Mouse (Mus musculus) olfactory bulb, adult 2 months (tissue): Measurements from ENCODE around the gene Klk13. TPM values are rescaled to one million over a fixed set of nuclear protein-coding genes. Genes with fewer than 3 reads are reported as not detected.

ENCODE experiments used
- H3K27ac ChIP-seq: fragments of 200-500 bp; 2 replicates; pipeline ENCODE4 v1.5.1; 2012; ENCODE audit warnings: low read depth, low read length; ENCODE audit not compliant: insufficient read depth
- H3K4me1 ChIP-seq: fragments of 200-500 bp; 2 replicates; pipeline ENCODE4 v1.6.1; 2012; ENCODE audit warnings: low read length; ENCODE audit not compliant: control insufficient read depth, insufficient read depth
- H3K4me3 ChIP-seq: fragments of 200-500 bp; 2 replicates; pipeline ENCODE4 v1.5.1; 2012; ENCODE audit warnings: mild to moderate bottlenecking, low read depth, low read length, moderate library complexity; ENCODE audit not compliant: insufficient read depth
- CTCF ChIP-seq: fragments of 200-500 bp; IDR thresholded peaks from 2 replicates; pipeline ENCODE4 v1.5.1; 2012; ENCODE audit warnings: low read depth, mild to moderate bottlenecking, low read length, moderate library complexity; ENCODE audit not compliant: insufficient read depth
- POLR2A ChIP-seq: fragments of 200-500 bp; IDR thresholded peaks from 2 replicates; pipeline ENCODE4 v1.6.1; 2012; ENCODE audit warnings: mild to moderate bottlenecking, low read depth, low read length, moderate library complexity; ENCODE audit not compliant: insufficient read depth
- whole genome bisulfite sequencing: fragments of 180-500 bp; shearing (Covaris S2); methylation state at CpG from one replicate; pipeline ENCODE4 v1.1.7; 2018; 5-methylcytosine and 5-hydroxymethylcytosine counted together
- polyA plus RNA-seq: library from polyadenylated mRNA; stranded (reverse); fragments of >200 nt; gene quantifications from 2 replicates; pipeline ENCODE4 v1.2.4, GENCODE M21; 2012; ENCODE audit warnings: low replicate concordance; ENCODE audit not compliant: missing spikeins, insufficient read depth, insufficient read length

Gene Klk13
- polyA plus RNA-seq, 1 experiment = not detected

DNA sequence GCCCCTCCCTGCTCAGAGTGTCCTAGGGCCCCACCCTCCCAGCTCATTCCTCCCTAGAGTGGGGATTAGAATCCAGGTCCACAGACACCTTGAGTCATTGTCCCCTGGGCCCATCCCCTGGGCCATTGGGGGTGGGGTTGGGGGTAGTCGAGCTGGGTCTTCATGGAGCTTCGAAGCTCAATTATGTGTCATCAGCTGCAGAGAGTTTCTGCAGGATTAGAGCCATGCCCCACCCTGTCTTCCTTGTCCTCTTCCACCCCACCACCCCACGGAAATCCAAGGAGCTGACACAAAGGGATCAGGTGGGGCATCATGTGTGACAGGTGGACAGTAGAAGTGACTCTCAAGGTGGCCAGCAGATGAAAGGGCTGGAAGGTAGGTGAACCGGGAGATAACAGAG lies 56.2 kb downstream of the Klk13 start, which contains the start of gene Klk12:
Gene Klk12, plus strand, starts transcription at position 301 of the 400 bp plus-strand sequence.
- H3K4me3 ChIP-seq = no peak within 1 kb of the TSS
- WGBS = 81% methylated on average over 4 of the region's 4 CpGs
- TF ChIP-seq POLR2A (no peak), CTCF (no peak)
- no peaks in the 10 kb centered on the region for H3K4me1 ChIP-seq
- H3K27ac ChIP-seq = no peak within 1 kb of the TSS

DNA sequence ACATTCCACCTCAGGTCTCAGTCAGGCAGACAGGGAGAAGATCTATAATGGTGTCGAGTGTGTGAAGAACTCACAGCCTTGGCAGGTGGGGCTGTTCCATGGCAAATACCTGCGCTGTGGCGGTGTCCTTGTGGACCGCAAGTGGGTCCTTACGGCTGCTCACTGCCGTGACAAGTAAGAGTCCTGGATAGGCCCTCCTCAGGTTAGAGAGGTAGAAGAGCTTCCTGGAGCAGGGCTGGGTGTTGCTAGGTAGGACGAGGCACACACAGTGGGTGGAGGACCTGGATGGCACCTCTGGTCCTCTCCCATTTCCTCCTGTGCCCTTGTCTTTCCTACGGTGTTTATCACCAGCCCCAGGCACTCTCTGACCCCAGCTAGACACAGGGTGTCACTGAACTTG lies 57.3 kb downstream of the Klk13 start:
- Histone ChIP-seq H3K4me1 (no peaks in the 10 kb centered on the region), H3K4me3 (no peak overlapping the region), H3K27ac (no peak overlapping the region)
- WGBS = 93% methylated on average over 8 of the region's 8 CpGs
- TF ChIP-seq CTCF (no peak), POLR2A (no peak)

DNA sequence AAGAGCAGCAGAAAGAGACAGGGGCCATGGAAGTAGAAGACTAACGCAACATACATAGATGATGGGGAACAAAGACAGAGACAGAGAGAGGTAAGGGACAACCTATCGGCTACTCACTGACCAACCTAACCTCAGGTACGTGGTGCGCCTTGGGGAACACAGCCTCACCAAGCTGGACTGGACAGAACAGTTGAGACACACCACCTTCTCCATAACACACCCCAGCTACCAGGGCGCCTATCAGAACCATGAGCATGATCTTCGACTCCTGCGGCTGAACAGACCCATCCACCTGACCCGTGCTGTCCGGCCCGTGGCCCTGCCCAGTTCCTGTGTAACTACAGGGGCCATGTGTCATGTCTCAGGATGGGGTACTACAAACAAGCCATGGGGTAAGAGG lies 58.3 kb downstream of the Klk13 start:
- Histone ChIP-seq H3K27ac (no peak overlapping the region), H3K4me1 (no peaks in the 10 kb centered on the region), H3K4me3 (no peak overlapping the region)
- WGBS = 96% methylated on average over 10 of the region's 10 CpGs
- no peak for TF ChIP-seq CTCF
- TF ChIP-seq POLR2A = no peak

DNA sequence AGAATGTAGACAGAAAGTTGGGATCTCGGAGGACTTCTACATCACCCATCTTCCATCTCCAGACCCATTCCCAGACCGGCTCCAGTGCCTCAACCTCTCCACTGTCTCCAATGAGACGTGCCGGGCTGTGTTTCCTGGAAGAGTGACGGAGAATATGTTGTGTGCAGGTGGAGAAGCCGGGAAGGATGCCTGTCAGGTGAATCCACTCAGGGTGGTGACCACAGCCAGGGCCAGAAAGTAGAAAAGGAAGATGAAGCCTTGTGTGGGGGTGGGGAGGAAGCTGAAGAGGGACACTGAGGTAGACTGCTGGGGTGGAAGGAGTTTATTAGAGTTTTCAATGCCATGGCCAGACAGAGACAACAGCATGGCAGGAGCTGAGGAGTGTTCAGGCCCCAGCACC lies 59.5 kb downstream of the Klk13 start:
- H3K4me1 ChIP-seq = no peaks in the 10 kb centered on the region
- TF ChIP-seq CTCF (no peak), POLR2A (no peak)
- 97% methylated on average over 6 of the region's 6 CpGs for WGBS
- no peak overlapping the region for H3K4me3 ChIP-seq
- no peak overlapping the region for H3K27ac ChIP-seq

DNA sequence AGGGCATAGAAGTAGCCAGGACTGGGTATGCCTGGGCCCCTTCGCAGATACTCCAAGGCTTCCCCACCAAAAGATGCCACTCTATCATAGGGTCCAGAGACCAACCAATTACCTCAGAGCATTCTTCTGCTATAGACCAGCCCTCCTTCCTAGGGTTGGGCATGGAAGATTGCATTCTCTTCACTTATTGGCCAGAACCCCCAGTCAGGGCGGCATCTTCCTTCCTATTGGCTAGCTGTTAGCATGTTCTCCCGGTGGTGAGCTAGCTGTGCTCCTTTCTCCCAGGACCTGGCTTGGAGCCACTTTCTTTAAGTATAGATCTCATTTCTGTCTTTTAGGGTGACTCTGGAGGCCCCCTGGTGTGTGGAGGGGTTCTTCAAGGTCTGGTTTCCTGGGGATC lies 60.5 kb downstream of the Klk13 start:
- 80% methylated on average over 3 of the region's 3 CpGs for WGBS
- no peak for TF ChIP-seq POLR2A
- Histone ChIP-seq H3K27ac (no peak overlapping the region), H3K4me1 (no peaks in the 10 kb centered on the region), H3K4me3 (no peak overlapping the region)

DNA sequence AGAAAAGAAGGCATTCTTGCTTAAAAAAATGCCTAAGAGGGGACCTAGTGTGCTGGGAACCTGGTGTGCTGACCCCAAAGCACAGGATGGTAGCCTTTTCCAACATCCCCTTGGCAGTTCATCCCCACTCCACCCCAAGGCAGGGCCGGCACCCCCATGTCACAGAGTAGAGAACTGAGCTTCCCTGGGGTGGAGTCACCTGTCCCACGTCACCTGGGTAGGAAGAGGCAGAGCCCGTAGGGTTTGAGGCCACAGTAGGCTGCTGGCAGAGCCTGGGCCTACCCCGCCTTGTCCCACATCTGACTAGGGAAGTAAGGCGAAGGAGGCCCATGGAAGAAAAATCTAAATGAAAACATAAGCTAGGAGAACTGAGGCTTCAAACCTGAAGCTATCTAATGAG lies 62.0 kb downstream of the Klk13 start, which contains the start of gene Klk11:
Gene Klk11, plus strand, starts transcription at position 241 of the 400 bp plus-strand sequence.
- WGBS = 92% methylated on average over 5 of the region's 5 CpGs
- TF ChIP-seq CTCF = no peak
- TF ChIP-seq POLR2A = no peak
- H3K27ac ChIP-seq = no peak within 1 kb of the TSS

DNA sequence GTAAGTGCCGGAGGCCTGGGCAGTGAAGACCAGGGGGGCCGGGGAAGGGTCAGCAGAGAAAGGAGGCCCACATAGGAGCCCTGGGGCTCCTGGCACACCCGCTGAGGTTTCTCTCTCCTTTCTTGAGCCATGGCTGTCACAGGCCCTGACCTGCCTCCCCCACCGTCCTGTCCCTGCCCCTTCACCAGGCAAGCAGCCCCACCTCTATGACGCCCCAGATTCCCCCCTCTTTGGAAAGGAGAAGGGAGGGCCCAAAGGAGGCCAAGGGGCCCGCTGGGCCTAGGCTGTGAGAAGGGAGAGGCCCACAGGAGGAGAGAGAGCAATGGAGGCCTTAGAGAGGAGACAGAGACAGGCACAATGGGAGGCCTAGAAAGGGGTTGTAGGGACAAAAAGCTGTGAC lies 62.4 kb downstream of the Klk13 start:
- no peak overlapping the region for H3K27ac ChIP-seq
- H3K4me1 ChIP-seq = no peaks in the 10 kb centered on the region
- H3K4me3 ChIP-seq = no peak overlapping the region
- WGBS = 53% methylated on average over 6 of the region's 6 CpGs
- TF ChIP-seq POLR2A (no peak), CTCF (no peak)

More for the DNA sequence above, 62.0 kb downstream of the Klk13 start, which contains the start of gene Klk11:
- Histone ChIP-seq H3K4me1 (no peaks in the 10 kb centered on the region), H3K4me3 (no peak within 1 kb of the TSS)

DNA sequence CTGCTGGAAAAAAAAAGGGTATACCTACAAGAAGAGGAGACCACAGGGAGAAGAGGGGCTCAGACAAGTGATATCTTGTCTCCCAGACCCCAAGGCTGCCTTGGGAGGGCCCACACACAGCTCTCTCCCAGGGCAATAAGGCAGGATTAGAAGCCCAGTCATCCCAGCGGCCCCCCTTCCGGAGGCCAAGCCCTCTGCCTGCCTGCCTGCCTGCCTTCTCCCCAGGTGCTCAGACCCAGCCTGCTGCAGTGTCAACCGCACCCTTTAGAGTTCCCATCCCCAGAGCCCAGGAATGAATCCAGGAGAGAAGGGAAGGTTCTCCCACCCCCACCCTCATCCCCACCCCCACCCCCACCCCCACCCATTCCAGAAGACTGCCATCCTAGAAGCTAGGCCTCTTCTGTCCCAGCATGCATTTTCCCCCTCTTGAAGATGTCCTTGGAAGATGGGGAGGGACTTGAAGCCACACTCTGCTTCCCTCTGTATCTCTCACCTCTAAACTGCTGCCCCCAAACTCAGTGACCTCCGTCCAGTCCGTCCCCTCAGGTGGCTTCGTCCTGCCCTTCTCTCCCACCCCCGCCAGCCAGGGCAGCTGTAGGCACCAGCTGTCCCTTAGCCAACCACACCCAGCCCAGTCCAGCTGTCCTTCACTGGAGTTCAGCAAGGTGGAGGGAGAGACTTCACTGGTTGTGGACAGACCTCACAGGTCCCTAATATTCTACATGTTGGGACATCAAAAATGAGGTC lies 63.1 kb downstream of the Klk13 start:
- no peak for TF ChIP-seq CTCF
- no peak for TF ChIP-seq POLR2A
- H3K27ac ChIP-seq = no peak overlapping the region
- H3K4me3 ChIP-seq = no peak overlapping the region
- peaks cover 3% of the 10 kb centered on the region; the same call in 1 of the 2 replicates for H3K4me1 ChIP-seq
- WGBS = 64% methylated on average over 7 of the region's 7 CpGs

DNA sequence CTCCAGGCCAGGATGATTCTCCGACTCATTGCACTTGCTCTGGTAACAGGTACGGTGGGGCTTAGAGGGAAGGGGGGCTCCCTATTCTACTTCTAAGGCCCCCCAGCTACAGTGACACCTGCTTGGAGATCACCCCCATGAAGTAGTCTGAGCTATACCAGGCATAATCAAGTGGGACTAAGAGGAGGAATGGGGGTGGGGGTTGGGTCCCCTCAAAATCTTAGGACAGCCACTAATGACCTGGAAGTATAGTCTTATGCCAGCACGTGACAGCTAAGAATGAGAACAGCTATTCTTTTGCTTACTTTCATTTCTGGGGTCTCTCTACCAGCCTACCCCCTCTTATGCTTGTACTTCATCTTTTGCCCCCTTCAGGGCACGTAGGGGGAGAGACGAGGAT lies 64.1 kb downstream of the Klk13 start:
- peaks cover 8% of the 10 kb centered on the region; the same call in 1 of the 2 replicates for H3K4me1 ChIP-seq
- TF ChIP-seq CTCF (no peak), POLR2A (no peak)
- 90% methylated on average over 5 of the region's 5 CpGs for WGBS

More for the DNA sequence above, 64.1 kb downstream of the Klk13 start:
- H3K4me3 ChIP-seq = no peak overlapping the region
- no peak overlapping the region for H3K27ac ChIP-seq

Other genes starting within 250 kb of the Klk13 start
- not detected in 2 replicates for gene Vsig10l, start 249.4 kb upstream of the Klk13 start, polyA plus RNA-seq
- gene Iglon5, start 222.5 kb upstream of the Klk13 start, polyA plus RNA-seq = not detected in 2 replicates
- gene 4931406B18Rik, start 206.6 kb upstream of the Klk13 start, polyA plus RNA-seq = not detected in 2 replicates
- gene Cd33, start 168.1 kb upstream of the Klk13 start, polyA plus RNA-seq = not detected in 2 replicates
- gene Zfp658, start 150.3 kb upstream of the Klk13 start, polyA plus RNA-seq = not detected in 2 replicates
- not detected in 2 replicates for gene Zfp719, start 133.0 kb upstream of the Klk13 start, polyA plus RNA-seq
- gene Zfp819, start 105.4 kb upstream of the Klk13 start, polyA plus RNA-seq = not detected in 2 replicates
- gene Ceacam18, start 77.9 kb upstream of the Klk13 start, polyA plus RNA-seq = not detected in 2 replicates
- not detected in 2 replicates for gene Siglece, start 52.4 kb upstream of the Klk13 start, polyA plus RNA-seq
- not detected in 2 replicates for gene Ctu1, start 40.6 kb upstream of the Klk13 start, polyA plus RNA-seq
- not detected in 2 replicates for gene Klk14, start 22.1 kb upstream of the Klk13 start, polyA plus RNA-seq
- gene Klk12, start 56.3 kb downstream of the Klk13 start, polyA plus RNA-seq = not detected in 2 replicates
- not detected in 2 replicates for gene Klk11, start 62.0 kb downstream of the Klk13 start, polyA plus RNA-seq
- not detected in 2 replicates for gene Klk10, start 68.5 kb downstream of the Klk13 start, polyA plus RNA-seq
- not detected in 2 replicates for gene Klk9, start 79.3 kb downstream of the Klk13 start, polyA plus RNA-seq
- gene Klk8, start 85.0 kb downstream of the Klk13 start, polyA plus RNA-seq = not detected in 2 replicates
- not detected in 2 replicates for gene Klk7, start 98.7 kb downstream of the Klk13 start, polyA plus RNA-seq
- gene Klk6, start 111.9 kb downstream of the Klk13 start, polyA plus RNA-seq = not detected in 2 replicates
- gene Klk5, start 129.4 kb downstream of the Klk13 start, polyA plus RNA-seq = not detected in 2 replicates
- not detected in 2 replicates for gene Klk4, start 168.6 kb downstream of the Klk13 start, polyA plus RNA-seq
- gene Klk15, start 221.2 kb downstream of the Klk13 start, polyA plus RNA-seq = not detected in 2 replicates
- not detected in 2 replicates for gene Klk1b8, start 238.1 kb downstream of the Klk13 start, polyA plus RNA-seq